Mouse (Mus musculus): ENCODE data around the gene Srrm2.

DNA sequence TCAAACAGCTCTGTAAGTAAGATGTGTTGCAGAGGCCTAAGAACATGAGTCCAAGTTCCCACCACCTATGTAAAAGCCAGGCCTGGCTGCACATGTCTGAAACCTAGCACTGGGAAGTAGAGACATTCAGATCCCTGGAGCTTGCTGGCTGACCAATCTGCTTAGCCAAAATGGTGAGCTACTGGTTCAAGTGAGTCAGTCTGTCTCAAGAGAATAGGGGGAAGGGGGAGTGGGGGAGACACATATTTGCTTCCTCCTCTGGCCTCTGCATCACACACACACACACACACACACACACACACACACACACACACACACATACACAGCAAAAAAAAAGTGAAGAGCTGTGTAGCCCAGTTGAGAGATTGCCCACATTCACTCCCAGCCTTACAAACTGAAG lies 7.0 kb upstream of the Srrm2 start:
- TF ChIP-seq CTCF (IDR thresholded peaks at IDR 0.05; ENCODE audit: insufficient read depth, low read length) = no peak
- TF ChIP-seq POLR2A (IDR thresholded peaks at IDR 0.05; ENCODE audit: borderline replicate concordance, extremely low read depth, low read depth, low read length) = no peak
